Mouse (Mus musculus) forebrain, embryonic 16.5 days (tissue): ENCODE measurements around the gene Rims3. TPM values are rescaled to one million over a fixed set of nuclear protein-coding genes. Genes with fewer than 3 reads are reported as not detected.

Source experiments
- ATAC-seq: fragments of 200-750 bp; cut with Nextera tagmentation; 2 replicates; pipeline ENCODE4 v1.8.0; 2017; ENCODE audit warnings: mild to moderate bottlenecking, moderate library complexity
- H3K27ac ChIP-seq: fragments of 300-500 bp; sonication (generic); 2 replicates; pipeline ENCODE4 v1.5.1; 2014; ENCODE audit warnings: low read length, control low read depth
- H3K27me3 ChIP-seq: fragments of 300-500 bp; sonication (generic); replicated peaks from 2 replicates; pipeline ENCODE4 v1.6.1; 2014; ENCODE audit warnings: low read length; ENCODE audit not compliant: control insufficient read depth, insufficient read depth
- H3K36me3 ChIP-seq: fragments of 300-500 bp; sonication (generic); 2 replicates; pipeline ENCODE4 v1.6.1; 2014; ENCODE audit not compliant: control insufficient read depth, insufficient read depth
- H3K4me1 ChIP-seq: fragments of 300-500 bp; sonication (generic); replicated peaks from 2 replicates; pipeline ENCODE4 v1.6.1; 2014; ENCODE audit warnings: low read length; ENCODE audit not compliant: control insufficient read depth, insufficient read depth
- H3K4me2 ChIP-seq: fragments of 300-500 bp; sonication (generic); 2 replicates; pipeline ENCODE4 v1.6.1; 2014; ENCODE audit warnings: mild to moderate bottlenecking, low read length, control low read depth
- H3K4me3 ChIP-seq: fragments of 300-500 bp; sonication (generic); replicated peaks from 2 replicates; pipeline ENCODE4 v1.5.1; 2014; ENCODE audit warnings: mild to moderate bottlenecking, low read length, control low read depth
- H3K9ac ChIP-seq: fragments of 300-500 bp; sonication (generic); replicated peaks from 2 replicates; pipeline ENCODE4 v1.6.1; 2014; ENCODE audit warnings: low read depth, low read length, control low read depth
- H3K9me3 ChIP-seq: fragments of 300-500 bp; sonication (generic); 2 replicates; pipeline ENCODE4 v1.6.1; 2016; ENCODE audit warnings: low read length; ENCODE audit not compliant: control insufficient read depth
- WGBS: fragments of 180-500 bp; shearing (Covaris S2); extraction: QIAGEN DNeasy Blood & Tissue Kit; methylation state at CpG from one replicate; pipeline ENCODE4 v1.1.7; 2014; 5-methylcytosine and 5-hydroxymethylcytosine counted together
- polyA plus RNA-seq: library from polyadenylated mRNA; unstranded; fragments of >200 nt; fragmentation: Nextera tagmentation; extraction: Ambion mirVana; gene quantifications from 2 replicates; pipeline ENCODE4 v1.2.1, GENCODE M21; 2015

The Rims3 gene
- polyA plus RNA-seq, 1 experiment from 2014 or later, result 14.1 TPM

- H3K27me3 ChIP-seq, result no peaks in the 10 kb centered on the region
- H3K4me1 ChIP-seq, result peaks cover 12% of the 10 kb centered on the region
- no peak overlapping the region for H3K9ac ChIP-seq
- H3K4me3 ChIP-seq, result no peak overlapping the region
- no peaks in the 10 kb centered on the region for H3K9me3 ChIP-seq
- no peak for ATAC-seq
- WGBS, result 67% methylated on average over 3 of the region's 3 CpGs
- no peak overlapping the region for H3K4me2 ChIP-seq
- no peaks in the 10 kb centered on the region for H3K36me3 ChIP-seq
- no peak overlapping the region for H3K27ac ChIP-seq
These were observed 14.4 kb downstream of the Rims3 start for GRCm38 (mm10) chr4:120868988-120869387.

GRCm38 (mm10) chr4:120870262-120870748, 15.7 kb downstream of the Rims3 start:
- Histone ChIP-seq H3K4me1 (peaks cover 12% of the 10 kb centered on the region), H3K9ac (no peak overlapping the region), H3K4me2 (no peak overlapping the region), H3K9me3 (no peaks in the 10 kb centered on the region), H3K27ac (no peak overlapping the region), H3K4me3 (no peak overlapping the region), H3K27me3 (no peaks in the 10 kb centered on the region), H3K36me3 (no peaks in the 10 kb centered on the region)
- 30% methylated on average over 7 of the region's 7 CpGs for WGBS
- ATAC-seq, result peak; percentile 64

GRCm38 (mm10) chr4:120875961-120876360, 21.3 kb downstream of the Rims3 start:
- H3K27ac ChIP-seq, result no peak overlapping the region
- no peak overlapping the region for H3K4me3 ChIP-seq
- H3K9me3 ChIP-seq, result no peaks in the 10 kb centered on the region
- ATAC-seq, result no peak
- WGBS, result 61% methylated on average over 3 of the region's 3 CpGs
- H3K36me3 ChIP-seq, result no peaks in the 10 kb centered on the region
- H3K4me2 ChIP-seq, result no peak overlapping the region
- no peak overlapping the region for H3K9ac ChIP-seq
- H3K4me1 ChIP-seq, result peaks cover 12% of the 10 kb centered on the region
- no peaks in the 10 kb centered on the region for H3K27me3 ChIP-seq

GRCm38 (mm10) chr4:120878728-120879127, 24.1 kb downstream of the Rims3 start:
- H3K9me3 ChIP-seq, result no peaks in the 10 kb centered on the region
- H3K9ac ChIP-seq, result no peak overlapping the region
- no peaks in the 10 kb centered on the region for H3K36me3 ChIP-seq
- no peak overlapping the region for H3K4me3 ChIP-seq
- no peak for ATAC-seq
- H3K27ac ChIP-seq, result no peak overlapping the region
- no peak overlapping the region for H3K4me2 ChIP-seq
- no peaks in the 10 kb centered on the region for H3K27me3 ChIP-seq
- H3K4me1 ChIP-seq, result peaks cover 25% of the 10 kb centered on the region
- 26% methylated on average over 3 of the region's 3 CpGs for WGBS

- Histone ChIP-seq H3K9ac (no peak overlapping the region), H3K4me2 (no peak overlapping the region), H3K4me3 (no peak overlapping the region), H3K27ac (no peak overlapping the region), H3K9me3 (no peaks in the 10 kb centered on the region), H3K36me3 (no peaks in the 10 kb centered on the region), H3K27me3 (no peaks in the 10 kb centered on the region), H3K4me1 (peaks cover 25% of the 10 kb centered on the region)
- WGBS, result 69% methylated on average over 4 of the region's 4 CpGs
- no peak for ATAC-seq
These were observed 24.8 kb downstream of the Rims3 start for GRCm38 (mm10) chr4:120879386-120879785.

GRCm38 (mm10) chr4:120880731-120881432, 26.3 kb downstream of the Rims3 start:
- no peak overlapping the region for H3K9ac ChIP-seq
- H3K9me3 ChIP-seq, result no peaks in the 10 kb centered on the region
- H3K4me3 ChIP-seq, result no peak overlapping the region
- 61% methylated on average over 6 of the region's 6 CpGs for WGBS
- ATAC-seq, result no peak
- H3K4me2 ChIP-seq, result no peak overlapping the region
- no peaks in the 10 kb centered on the region for H3K27me3 ChIP-seq
- no peak overlapping the region for H3K27ac ChIP-seq
- H3K4me1 ChIP-seq, result peaks cover 34% of the 10 kb centered on the region
- H3K36me3 ChIP-seq, result no peaks in the 10 kb centered on the region

GRCm38 (mm10) chr4:120882002-120882625, 27.5 kb downstream of the Rims3 start:
- Histone ChIP-seq H3K9me3 (no peaks in the 10 kb centered on the region), H3K36me3 (no peaks in the 10 kb centered on the region), H3K27me3 (no peaks in the 10 kb centered on the region), H3K4me2 (no peak overlapping the region), H3K27ac (no peak overlapping the region), H3K9ac (no peak overlapping the region), H3K4me1 (peaks cover 33% of the 10 kb centered on the region), H3K4me3 (no peak overlapping the region)
- WGBS, result 28% methylated on average over 5 of the region's 5 CpGs
- ATAC-seq, result peak; percentile 90

- no peaks in the 10 kb centered on the region for H3K9me3 ChIP-seq
- H3K4me2 ChIP-seq, result 0 out of 2 replicates have a peak overlapping the region, but pooled peaks have one; percentile 3
- no peaks in the 10 kb centered on the region for H3K36me3 ChIP-seq
- no peaks in the 10 kb centered on the region for H3K27me3 ChIP-seq
- no peak overlapping the region; the same call in 1 of the 2 replicates for H3K27ac ChIP-seq
- ATAC-seq, result no peak
- peaks cover 24% of the 10 kb centered on the region for H3K4me1 ChIP-seq
- 35% methylated on average over 13 of the region's 13 CpGs for WGBS
- no peak overlapping the region for H3K9ac ChIP-seq
- H3K4me3 ChIP-seq, result no peak overlapping the region
These were observed 30.8 kb downstream of the Rims3 start for GRCm38 (mm10) chr4:120885208-120886120.

- H3K9me3 ChIP-seq, result no peaks in the 10 kb centered on the region
- H3K4me2 ChIP-seq, result no peak overlapping the region
- no peak for ATAC-seq
- H3K27ac ChIP-seq, result no peak overlapping the region
- no peak overlapping the region for H3K4me3 ChIP-seq
- peaks cover 24% of the 10 kb centered on the region for H3K4me1 ChIP-seq
- no peak overlapping the region for H3K9ac ChIP-seq
- H3K36me3 ChIP-seq, result no peaks in the 10 kb centered on the region
- WGBS, result 26% methylated on average over 4 of the region's 4 CpGs
- no peaks in the 10 kb centered on the region for H3K27me3 ChIP-seq
These were observed 31.5 kb downstream of the Rims3 start for GRCm38 (mm10) chr4:120886131-120886530.
